Mouse (Mus musculus) G1E (cell line): Measurements from ENCODE around the gene Dscam. TPM values are rescaled to one million over a fixed set of nuclear protein-coding genes. Genes with fewer than 3 reads are reported as not detected.
A peak's percentile ranks its signal among the peaks of the same experiment; 100 is the strongest.

Experiments used
- ATAC-seq: 2 replicates; pipeline ENCODE4 v1.8.0; 2016; ENCODE audit warnings: mild to moderate bottlenecking; ENCODE audit not compliant: insufficient number of reproducible peaks, poor library complexity, low FRiP score, severe bottlenecking; ENCODE audit errors: extremely low read depth
- DNase-seq: peaks from one replicate; pipeline ENCODE4 v3.0.0; 2012; ENCODE audit warnings: low spot score
- H3K27me3 ChIP-seq: 2 replicates; pipeline ENCODE4 v1.6.1; 2012; ENCODE audit warnings: mild to moderate bottlenecking, low read length, inconsistent platforms; ENCODE audit not compliant: insufficient read depth
- H3K36me3 ChIP-seq: replicated peaks from 2 replicates; pipeline ENCODE3; 2012; ENCODE audit warnings: mild to moderate bottlenecking, inconsistent platforms
- H3K4me1 ChIP-seq: 2 replicates; pipeline ENCODE4 v1.6.1; 2012; ENCODE audit warnings: low read depth, low read length, inconsistent platforms, mixed read lengths; ENCODE audit not compliant: insufficient read depth
- H3K4me3 ChIP-seq: 2 replicates; pipeline ENCODE4 v1.5.1; 2012; ENCODE audit warnings: low read depth, mild to moderate bottlenecking, inconsistent platforms, low read length, moderate library complexity, mixed read lengths
- H3K9me3 ChIP-seq: replicated peaks from 2 replicates; pipeline ENCODE4 v1.6.1; 2012; ENCODE audit warnings: inconsistent platforms
- CTCF ChIP-seq: IDR thresholded peaks from 2 replicates; pipeline ENCODE4 v1.5.1; 2012; ENCODE audit warnings: low read depth, low read length, inconsistent platforms, mixed read lengths
- GATA1 ChIP-seq: IDR thresholded peaks from 2 replicates; pipeline ENCODE4 v1.6.1; 2012; ENCODE audit warnings: borderline replicate concordance, low read length, inconsistent platforms, mixed read lengths
- GATA2 ChIP-seq: IDR thresholded peaks from 2 replicates; pipeline ENCODE4 v1.6.1; 2012; ENCODE audit warnings: low read depth, low read length, inconsistent platforms, borderline replicate concordance
- POLR2AphosphoS5 ChIP-seq: IDR thresholded peaks from 2 replicates; pipeline ENCODE4 v1.6.1; 2012; ENCODE audit warnings: low read depth, low read length, inconsistent platforms; ENCODE audit not compliant: insufficient replicate concordance
- TAL1 ChIP-seq: conservative IDR thresholded peaks from 2 replicates; pipeline ENCODE4 v1.6.1; 2012; ENCODE audit warnings: low read depth, low read length, inconsistent platforms, mixed read lengths
- polyA plus RNA-seq: library from polyadenylated mRNA; stranded (reverse); fragments of >175 nt; gene quantifications from 2 replicates; pipeline ENCODE4 v1.2.3, GENCODE M21; 2012
- total RNA-seq, 2 experiments: library from RNA; stranded (forward) in 1 of 2; stranded (reverse) in 1 of 2; fragments of 200-1000 nt in 1 of 2; fragments of >200 nt in 1 of 2; fragmentation: Nextera tagmentation in 1 of 2; gene quantifications; 2 replicates each; pipeline ENCODE4 v1.2.3; 2014 to 2017

The Dscam gene
- total and polyA plus RNA-seq, 3 experiments: under 0.01 TPM; not detected in 2

DNA sequence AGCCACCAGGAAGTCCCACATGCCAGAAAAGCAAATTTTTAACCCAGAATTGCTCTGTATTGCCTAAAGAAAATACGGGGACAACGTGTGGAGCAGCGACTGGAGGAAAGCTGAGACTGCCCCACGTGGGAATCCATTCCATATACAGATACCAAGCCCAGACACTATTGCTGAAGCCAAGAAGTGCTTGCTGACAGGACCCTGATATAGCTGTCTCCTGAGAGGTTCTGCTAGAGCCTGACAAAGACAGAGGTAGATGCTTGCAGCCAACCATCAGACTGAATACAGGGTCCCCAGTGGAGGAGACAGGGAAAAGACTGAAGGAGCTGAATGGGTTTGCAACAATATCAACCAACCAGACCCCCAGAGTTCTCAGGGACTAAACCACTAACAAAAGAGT lies 293.3 kb downstream of the Dscam start:
- H3K4me3 ChIP-seq: no peak overlapping the region
- no peaks in the 10 kb centered on the region for H3K27me3 ChIP-seq
- H3K4me1 ChIP-seq: no peaks in the 10 kb centered on the region
- TF ChIP-seq POLR2AphosphoS5 (no peak), GATA1 (no peak), GATA2 (no peak), CTCF (no peak), TAL1 (no peak)
- no peaks in the 10 kb centered on the region for H3K9me3 ChIP-seq
- no peak for ATAC-seq
- DNase-seq: no peak
- H3K36me3 ChIP-seq: no peaks in the 10 kb centered on the region

DNA sequence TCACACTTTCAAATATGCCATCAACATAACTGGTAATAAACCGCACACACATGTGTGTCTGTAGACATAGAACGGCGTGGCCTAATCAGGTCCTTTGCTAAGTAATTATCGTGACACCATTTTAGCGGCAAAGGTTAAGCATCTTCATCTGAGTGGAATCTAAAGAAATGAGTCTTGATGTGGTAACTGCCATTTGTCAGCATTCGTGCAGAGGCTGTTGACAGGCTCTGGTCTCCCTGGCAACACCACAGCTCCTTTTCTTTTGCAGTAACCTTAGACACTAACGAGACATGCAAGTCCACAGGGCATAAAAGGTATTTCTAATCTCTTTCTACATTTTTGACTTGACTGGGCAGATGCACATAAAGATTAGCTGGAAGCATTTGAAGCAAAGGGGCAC lies 297.8 kb downstream of the Dscam start:
- TF ChIP-seq CTCF: no peak
- TF ChIP-seq TAL1: no peak
- TF ChIP-seq POLR2AphosphoS5: no peak
- no peak for TF ChIP-seq GATA1
- TF ChIP-seq GATA2: no peak
- no peak for ATAC-seq

DNA sequence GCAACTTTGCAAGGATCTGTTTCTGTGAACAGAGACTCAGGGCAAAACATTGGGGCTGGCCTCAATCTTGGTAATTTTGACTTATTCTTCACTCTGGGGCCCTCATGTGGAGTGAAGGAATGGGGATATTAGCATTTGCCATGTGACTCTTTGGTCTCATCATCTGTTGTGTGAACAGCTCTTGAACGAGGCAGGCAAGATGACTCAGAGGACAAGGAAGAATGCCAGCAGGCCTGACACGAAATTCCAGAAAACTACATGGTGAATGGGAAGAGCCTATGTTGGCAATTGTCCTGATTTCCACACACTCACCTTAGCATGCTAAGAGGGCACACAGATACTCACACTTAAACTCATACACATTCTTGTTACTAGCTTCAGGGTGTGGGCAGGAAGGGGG lies 313.0 kb downstream of the Dscam start:
- ATAC-seq: no peak
- no peak for DNase-seq
- no peak for TF ChIP-seq TAL1

More for the DNA sequence above, 297.8 kb downstream of the Dscam start:
- DNase-seq: no peak
- H3K9me3 ChIP-seq: no peaks in the 10 kb centered on the region
- no peaks in the 10 kb centered on the region for H3K27me3 ChIP-seq
- no peak overlapping the region for H3K4me3 ChIP-seq
- H3K4me1 ChIP-seq: no peaks in the 10 kb centered on the region
- no peaks in the 10 kb centered on the region for H3K36me3 ChIP-seq

DNA sequence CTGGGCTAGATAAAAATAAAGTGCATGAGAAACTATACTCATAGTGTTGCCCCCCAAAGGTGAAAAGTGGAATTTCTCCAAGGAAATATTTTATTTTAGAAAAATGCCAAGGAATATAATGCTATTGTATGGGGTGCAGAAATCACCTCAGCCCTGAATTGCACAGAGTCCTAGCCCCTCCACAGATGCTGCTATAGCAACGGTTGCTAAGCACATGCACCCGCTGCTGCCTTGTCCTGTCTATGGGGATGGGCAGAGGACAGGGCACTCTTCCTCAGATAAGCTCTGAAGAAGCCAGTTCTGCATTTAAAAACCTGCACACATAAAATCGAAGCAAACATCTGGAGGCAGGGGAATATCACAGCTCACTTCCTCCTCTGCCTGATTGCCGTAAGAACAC lies 315.5 kb downstream of the Dscam start:
- no peaks in the 10 kb centered on the region for H3K4me1 ChIP-seq
- no peak overlapping the region for H3K4me3 ChIP-seq
- TF ChIP-seq POLR2AphosphoS5 (no peak), TAL1 (no peak), CTCF (no peak), GATA2 (no peak)
- DNase-seq (no peak), ATAC-seq (no peak)
- H3K27me3 ChIP-seq: no peaks in the 10 kb centered on the region
- H3K9me3 ChIP-seq: peaks cover 8% of the 10 kb centered on the region; the same call in 1 of the 2 replicates
- no peaks in the 10 kb centered on the region for H3K36me3 ChIP-seq

More for the DNA sequence above, 313.0 kb downstream of the Dscam start:
- Histone ChIP-seq H3K36me3 (no peaks in the 10 kb centered on the region), H3K4me1 (no peaks in the 10 kb centered on the region), H3K27me3 (no peaks in the 10 kb centered on the region), H3K4me3 (no peak overlapping the region), H3K9me3 (peaks cover 4% of the 10 kb centered on the region; the same call in 1 of the 2 replicates)

DNA sequence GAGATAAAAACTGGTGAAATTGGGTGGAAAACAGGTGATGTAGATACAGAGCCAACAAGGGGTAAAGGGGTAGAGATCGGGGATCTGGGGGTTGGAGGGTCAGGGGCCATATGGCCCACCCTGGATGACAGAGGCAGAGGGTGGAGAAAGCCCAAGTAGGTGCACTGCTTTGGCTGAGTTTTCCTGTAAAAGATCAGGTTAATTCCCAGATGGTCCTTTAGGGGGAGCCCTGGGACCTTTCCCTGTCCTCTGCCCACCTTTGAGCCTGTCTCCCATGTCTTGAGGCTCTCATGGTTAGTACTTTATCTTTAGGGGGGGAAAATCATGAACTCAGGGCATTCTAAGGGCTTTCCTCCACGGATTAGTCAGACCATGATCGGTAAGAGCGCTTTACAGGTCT lies 318.2 kb downstream of the Dscam start:
- no peak for TF ChIP-seq TAL1
- TF ChIP-seq CTCF: no peak
- TF ChIP-seq POLR2AphosphoS5: no peak
- H3K27me3 ChIP-seq: no peaks in the 10 kb centered on the region
- no peaks in the 10 kb centered on the region for H3K36me3 ChIP-seq
- DNase-seq: peak; percentile 2
- H3K9me3 ChIP-seq: peaks cover 8% of the 10 kb centered on the region; the same call in 1 of the 2 replicates
- H3K4me3 ChIP-seq: no peak overlapping the region
- no peak for ATAC-seq
- H3K4me1 ChIP-seq: no peaks in the 10 kb centered on the region

DNA sequence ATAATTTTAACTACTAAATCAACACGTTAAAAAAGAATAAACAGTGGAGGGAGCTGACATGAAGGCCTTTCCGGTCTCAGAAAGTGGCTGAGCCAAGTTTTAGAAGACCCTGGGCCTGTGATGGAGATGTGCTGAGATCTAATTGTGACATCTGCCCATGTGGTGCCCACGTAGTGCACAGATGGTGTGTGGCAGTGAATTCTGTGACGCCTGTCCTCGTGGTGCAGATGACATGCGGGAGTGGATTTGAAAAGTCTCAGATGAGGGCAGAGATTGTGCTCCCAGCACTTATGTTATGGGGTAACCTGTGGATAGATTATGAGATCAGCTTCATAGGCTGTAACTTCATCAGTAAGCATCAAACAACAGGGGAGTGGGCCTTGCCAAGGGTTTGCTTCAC lies 321.6 kb downstream of the Dscam start:
- TF ChIP-seq CTCF (no peak), GATA1 (no peak), GATA2 (no peak), TAL1 (no peak), POLR2AphosphoS5 (no peak)
- H3K4me3 ChIP-seq: no peak overlapping the region

DNA sequence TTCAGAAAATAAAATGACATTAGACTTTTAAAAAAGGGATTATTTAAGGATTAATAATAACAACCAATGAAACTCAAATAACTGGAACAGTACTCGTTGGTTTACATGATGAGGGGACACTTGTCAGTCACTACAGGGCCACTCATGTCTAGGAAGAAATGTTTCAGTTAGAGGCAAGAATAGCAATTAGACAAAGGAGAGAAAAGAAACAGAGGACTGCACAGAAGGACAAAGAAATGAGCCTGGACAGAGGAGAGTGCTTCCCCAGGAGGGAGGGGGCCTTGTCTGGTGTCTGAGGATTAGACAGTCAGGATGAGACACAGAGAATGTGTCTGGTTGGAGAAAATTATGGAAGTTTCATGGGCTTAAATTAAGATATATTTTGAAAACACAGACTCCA lies 324.0 kb downstream of the Dscam start:
- Histone ChIP-seq H3K27me3 (no peaks in the 10 kb centered on the region), H3K4me1 (no peaks in the 10 kb centered on the region), H3K4me3 (no peak overlapping the region), H3K36me3 (no peaks in the 10 kb centered on the region), H3K9me3 (peaks cover 4% of the 10 kb centered on the region; the same call in 1 of the 2 replicates)
- no peak for ATAC-seq
- TF ChIP-seq CTCF (no peak), POLR2AphosphoS5 (no peak), GATA1 (no peak), GATA2 (no peak)
- DNase-seq: no peak

More for the DNA sequence above, 321.6 kb downstream of the Dscam start:
- no peak for DNase-seq
- ATAC-seq: no peak
- no peaks in the 10 kb centered on the region for H3K36me3 ChIP-seq
- no peaks in the 10 kb centered on the region for H3K4me1 ChIP-seq
- no peaks in the 10 kb centered on the region for H3K27me3 ChIP-seq
- H3K9me3 ChIP-seq: peaks cover 4% of the 10 kb centered on the region; the same call in 1 of the 2 replicates
